Mouse (Mus musculus) stomach, postnatal 0 days (tissue): ENCODE measurements around the gene Mecom.

ENCODE experiments used
- CTCF ChIP-seq: IDR thresholded peaks from 2 replicates; pipeline ENCODE4 v1.5.1; 2016; ENCODE audit warnings: antibody characterized with exemption, low read depth, mild to moderate bottlenecking, moderate library complexity
- EP300 ChIP-seq: optimal IDR thresholded peaks from 2 replicates; pipeline ENCODE3; 2016; ENCODE audit warnings: antibody characterized with exemption

DNA sequence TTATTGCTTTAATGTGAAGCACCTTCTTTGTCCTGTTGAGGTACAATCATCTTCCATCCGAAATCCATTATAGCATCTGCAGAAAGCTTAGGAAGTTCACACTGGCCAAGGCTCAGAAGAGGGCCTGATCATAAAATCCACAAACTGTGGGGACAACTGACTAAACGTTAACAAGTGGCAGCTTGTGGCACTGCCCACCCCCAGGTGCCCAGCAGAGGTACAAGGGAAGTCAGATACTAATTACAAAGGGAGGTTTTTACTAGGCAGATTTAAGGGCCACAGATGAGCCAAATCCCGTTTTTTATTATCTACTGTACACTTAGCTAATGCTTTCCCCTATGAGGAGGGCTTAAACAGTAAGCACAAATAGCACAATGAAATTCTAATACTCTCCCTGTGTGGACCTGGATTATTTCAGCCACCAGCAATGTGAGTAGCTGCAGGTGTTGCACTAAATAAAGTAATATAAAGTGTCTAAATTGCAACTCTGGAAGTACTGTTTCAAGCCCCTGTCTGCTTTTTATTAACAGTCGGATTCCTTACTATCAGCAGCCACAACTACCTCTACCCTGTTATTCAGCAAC lies 443.2 kb downstream of the Mecom start:
- TF ChIP-seq CTCF (no peak), EP300 (no peak)
